Mouse (Mus musculus) midbrain, postnatal 0 days (tissue): ENCODE measurements at regions not wholly inside any gene's neighbourhood (a gene's known extent, or its start where the extent isn't known, plus 50 kb on each side); places are given as distances from the start of the nearest gene placed in this dataset.

Experiments used
- ATAC-seq: fragments of 200-750 bp; cut with Nextera tagmentation; 2 replicates; pipeline ENCODE4 v1.8.0; 2017; ENCODE audit warnings: moderate number of reproducible peaks, mild to moderate bottlenecking, moderate TSS enrichment, moderate library complexity; ENCODE audit not compliant: low FRiP score
- DNase-seq: peaks from one replicate; pipeline ENCODE4 v3.0.0-alpha.2; 2015; ENCODE audit warnings: low spot score
- H3K27ac ChIP-seq: fragments of 300-500 bp; sonication (generic); 2 replicates; pipeline ENCODE4 v1.5.1; 2014; ENCODE audit warnings: low read depth, mild to moderate bottlenecking, low read length, mixed read lengths
- H3K27me3 ChIP-seq: fragments of 300-500 bp; sonication (generic); 2 replicates; pipeline ENCODE4 v1.6.1; 2014; ENCODE audit warnings: low read length, control low read depth, mixed read lengths; ENCODE audit not compliant: insufficient read depth
- H3K36me3 ChIP-seq: fragments of 300-500 bp; sonication (generic); 2 replicates; pipeline ENCODE4 v1.6.1; 2014; ENCODE audit warnings: low read length, control low read depth, mixed read lengths; ENCODE audit not compliant: insufficient read depth
- H3K4me1 ChIP-seq: fragments of 300-500 bp; sonication (generic); 2 replicates; pipeline ENCODE4 v1.6.1; 2014; ENCODE audit warnings: mild to moderate bottlenecking, control low read depth, antibody characterized with exemption, low read length, mixed read lengths; ENCODE audit not compliant: insufficient read depth
- H3K4me2 ChIP-seq: fragments of 300-500 bp; sonication (generic); 2 replicates; pipeline ENCODE4 v1.6.1; 2014; ENCODE audit warnings: low read depth, mild to moderate bottlenecking, low read length, mixed read lengths; ENCODE audit not compliant: poor library complexity, severe bottlenecking
- H3K4me3 ChIP-seq: fragments of 300-500 bp; sonication (generic); 2 replicates; pipeline ENCODE4 v1.5.1; 2014; ENCODE audit warnings: low read depth, mild to moderate bottlenecking, low read length, moderate library complexity
- H3K9ac ChIP-seq: fragments of 300-500 bp; sonication (generic); replicated peaks from 2 replicates; pipeline ENCODE4 v1.6.1; 2014; ENCODE audit warnings: mild to moderate bottlenecking, low read length, moderate library complexity, mixed read lengths; ENCODE audit not compliant: poor library complexity, severe bottlenecking
- H3K9me3 ChIP-seq: fragments of 300-500 bp; sonication (generic); 2 replicates; pipeline ENCODE4 v1.6.1; 2016; ENCODE audit warnings: low read length, control low read depth
- CTCF ChIP-seq: IDR thresholded peaks from 2 replicates; pipeline ENCODE4 v1.5.1; 2016; ENCODE audit warnings: antibody characterized with exemption, mild to moderate bottlenecking
- WGBS: fragments of 180-500 bp; shearing (Covaris S2); extraction: QIAGEN DNeasy Blood & Tissue Kit; methylation state at CpG from one replicate; pipeline ENCODE4 v1.1.7; 2014; 5-methylcytosine and 5-hydroxymethylcytosine counted together

DNA sequence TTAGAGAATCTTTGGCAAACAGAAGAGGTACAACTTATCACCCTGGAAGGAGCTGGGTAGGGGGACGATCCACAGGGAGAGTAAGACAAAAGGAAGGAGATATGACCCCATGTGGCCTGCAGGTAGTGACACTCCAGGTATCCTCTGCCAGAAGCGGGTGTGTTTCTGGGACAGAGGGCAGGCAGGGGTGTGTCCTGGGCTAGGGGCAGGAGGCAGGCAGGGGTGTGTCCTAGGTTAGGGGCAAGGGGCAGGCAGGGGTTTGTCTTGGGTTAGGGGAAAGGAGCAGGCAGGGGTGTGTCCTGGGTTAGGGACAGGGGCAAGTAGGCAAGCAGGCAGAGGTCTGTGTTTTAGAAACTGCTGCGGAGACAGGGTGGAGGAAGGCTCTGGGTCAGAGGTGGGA, 120.5 kb downstream of the Cyp26b1 start:
- no peak for TF ChIP-seq CTCF
- ATAC-seq, result no peak
- H3K27me3 ChIP-seq, result no peaks in the 10 kb centered on the region

DNA sequence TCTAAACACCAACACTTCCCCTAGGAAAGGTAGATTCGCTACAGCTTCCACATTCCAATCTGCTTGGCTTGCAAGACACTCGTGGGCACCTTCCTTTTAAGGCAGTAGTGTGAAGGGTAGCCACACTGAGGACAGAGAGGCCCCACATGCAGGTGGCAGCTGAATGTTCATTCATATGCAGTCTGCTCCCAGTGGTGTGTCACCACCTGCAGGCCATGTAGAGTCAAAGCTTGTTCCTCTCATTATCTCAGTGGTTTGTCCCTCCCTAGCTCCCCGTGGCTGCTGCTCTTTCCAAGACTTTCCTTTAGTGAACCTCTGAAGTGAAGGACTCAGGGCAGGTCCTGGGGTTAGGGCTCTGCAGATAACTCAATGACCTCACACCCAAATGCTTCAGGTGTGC, 121.4 kb downstream of the Cyp26b1 start:
- Histone ChIP-seq H3K27ac (no peak overlapping the region), H3K36me3 (no peaks in the 10 kb centered on the region), H3K9me3 (no peaks in the 10 kb centered on the region), H3K9ac (no peak overlapping the region), H3K4me3 (no peak overlapping the region), H3K4me2 (no peak overlapping the region), H3K4me1 (no peaks in the 10 kb centered on the region), H3K27me3 (no peaks in the 10 kb centered on the region)
- DNase-seq (no peak), ATAC-seq (no peak)
- 28% methylated on average over 3 of the region's 3 CpGs for WGBS
- peak; percentile 24 for TF ChIP-seq CTCF

More for the DNA sequence above, 120.5 kb downstream of the Cyp26b1 start:
- H3K9ac ChIP-seq, result no peak overlapping the region
- H3K9me3 ChIP-seq, result no peaks in the 10 kb centered on the region
- no peak overlapping the region for H3K4me3 ChIP-seq
- no peak overlapping the region for H3K4me2 ChIP-seq
- DNase-seq, result no peak
- H3K27ac ChIP-seq, result no peak overlapping the region
- no peaks in the 10 kb centered on the region for H3K4me1 ChIP-seq
- H3K36me3 ChIP-seq, result no peaks in the 10 kb centered on the region
- 74% methylated on average over 3 of the region's 3 CpGs for WGBS

DNA sequence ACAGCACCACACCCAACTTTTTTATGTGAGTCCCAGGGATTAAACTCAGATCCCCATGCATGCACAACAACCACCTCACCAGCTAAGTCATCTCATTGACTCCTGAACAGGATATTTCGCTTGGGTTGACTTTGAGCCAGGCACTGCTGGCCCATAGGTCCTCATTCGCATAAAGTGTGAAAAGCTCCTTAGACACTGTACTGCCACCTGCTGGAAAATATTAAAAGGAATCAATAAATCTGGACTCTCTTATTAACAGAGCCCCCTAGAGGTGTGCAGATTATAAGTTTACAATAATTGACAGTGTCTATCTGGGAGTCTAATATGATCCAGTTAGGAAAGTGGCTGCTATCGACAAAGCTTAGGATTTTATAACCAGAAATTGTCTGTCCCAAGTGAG, 126.4 kb downstream of the Cyp26b1 start:
- TF ChIP-seq CTCF, result peak; percentile 38
- DNase-seq, result peak; percentile 35

DNA sequence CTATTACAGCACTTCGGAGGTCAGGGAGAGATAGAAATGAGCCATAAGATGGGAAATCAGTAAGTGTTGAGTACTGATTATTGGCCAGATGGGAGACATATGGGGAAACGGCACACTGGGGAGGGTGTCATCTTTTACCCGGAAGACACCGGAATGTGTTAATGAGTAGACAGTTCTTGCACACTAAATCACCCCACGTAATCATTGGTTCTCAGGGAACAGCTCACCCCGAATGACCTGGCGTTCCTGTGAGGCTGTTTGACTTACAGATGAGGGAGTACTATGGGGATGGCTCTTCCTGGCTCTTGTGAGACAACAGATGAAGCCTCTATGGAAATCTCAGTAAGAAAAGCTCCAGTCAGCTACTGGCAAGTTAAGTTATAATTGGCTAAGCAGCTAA, 127.5 kb downstream of the Cyp26b1 start:
- ATAC-seq (no peak), DNase-seq (peak; percentile 24)
- Histone ChIP-seq H3K4me3 (no peak overlapping the region), H3K36me3 (no peaks in the 10 kb centered on the region), H3K9ac (no peak overlapping the region), H3K4me2 (no peak overlapping the region), H3K9me3 (no peaks in the 10 kb centered on the region), H3K27ac (no peak overlapping the region), H3K4me1 (no peaks in the 10 kb centered on the region), H3K27me3 (no peaks in the 10 kb centered on the region)
- no peak for TF ChIP-seq CTCF
- 81% methylated on average over 7 of the region's 7 CpGs for WGBS

More for the DNA sequence above, 126.4 kb downstream of the Cyp26b1 start:
- ATAC-seq, result no peak
- 95% methylated on average over 3 of the region's 3 CpGs for WGBS
- no peaks in the 10 kb centered on the region for H3K27me3 ChIP-seq
- no peak overlapping the region for H3K27ac ChIP-seq
- no peak overlapping the region for H3K9ac ChIP-seq
- no peaks in the 10 kb centered on the region for H3K4me1 ChIP-seq
- H3K4me2 ChIP-seq, result no peak overlapping the region
- no peaks in the 10 kb centered on the region for H3K9me3 ChIP-seq
- no peaks in the 10 kb centered on the region for H3K36me3 ChIP-seq
- no peak overlapping the region for H3K4me3 ChIP-seq

DNA sequence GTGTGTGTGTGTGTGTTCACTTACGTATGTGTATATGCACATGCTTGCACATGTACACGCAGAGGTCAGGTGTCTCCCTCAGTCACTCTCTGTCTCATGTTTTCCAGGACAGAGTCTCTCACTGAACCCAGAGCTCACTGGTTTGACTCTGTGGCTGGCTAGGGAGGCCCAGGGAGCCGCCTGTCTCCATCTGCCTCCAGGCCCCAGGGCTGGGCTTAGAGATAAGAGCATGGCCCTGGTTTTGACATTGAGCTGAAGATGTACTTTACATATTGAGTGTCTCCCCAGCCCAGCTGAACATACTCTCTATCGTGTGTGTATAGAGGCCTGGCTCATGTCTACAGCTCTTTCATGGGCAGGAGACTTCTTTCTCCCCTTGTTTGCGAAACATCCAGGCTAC, 128.1 kb downstream of the Cyp26b1 start:
- Histone ChIP-seq H3K4me1 (no peaks in the 10 kb centered on the region), H3K4me2 (no peak overlapping the region), H3K9me3 (no peaks in the 10 kb centered on the region), H3K9ac (no peak overlapping the region), H3K4me3 (no peak overlapping the region), H3K27me3 (no peaks in the 10 kb centered on the region), H3K27ac (no peak overlapping the region), H3K36me3 (no peaks in the 10 kb centered on the region)
- ATAC-seq, result no peak
- no peak for DNase-seq
- no peak for TF ChIP-seq CTCF
- WGBS, result 89% methylated on average over 5 of the region's 5 CpGs

DNA sequence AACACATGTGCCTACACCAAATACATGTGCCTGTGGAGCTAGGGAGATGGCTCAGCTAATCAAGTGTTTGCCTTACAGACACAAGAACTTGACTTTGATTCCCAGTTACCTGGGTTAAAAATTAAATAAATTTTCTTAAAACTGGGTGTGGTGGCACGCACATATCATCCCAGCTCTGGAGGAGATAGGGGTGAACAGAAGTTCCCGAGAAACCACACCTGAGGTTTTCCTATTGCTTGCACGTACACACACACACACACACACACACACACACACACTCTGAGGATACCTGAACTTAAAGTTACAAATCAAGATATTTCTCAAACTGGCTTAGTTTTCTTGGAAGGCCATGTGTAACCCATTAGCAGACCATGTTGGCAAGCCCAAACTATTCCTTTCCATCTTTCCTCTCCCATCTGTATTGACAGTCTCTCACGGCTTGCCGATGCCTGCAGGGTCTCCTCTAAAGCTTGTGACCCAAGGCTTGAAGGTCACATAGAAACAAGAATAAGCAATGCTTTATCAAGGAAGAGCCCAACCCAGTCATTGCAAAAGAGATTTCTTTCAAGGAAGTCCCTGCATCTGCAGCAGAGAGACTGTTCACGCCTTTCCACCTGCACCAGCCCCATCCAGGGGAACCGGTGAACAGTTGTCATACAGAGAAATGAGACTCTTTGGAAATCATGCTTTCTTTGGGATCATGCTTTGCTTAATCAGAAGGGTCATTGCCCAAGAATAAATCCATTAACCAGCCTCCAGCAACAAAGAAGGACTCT, 129.9 kb downstream of the Cyp26b1 start:
- H3K9ac ChIP-seq, result no peak overlapping the region
- no peaks in the 10 kb centered on the region for H3K27me3 ChIP-seq
- 89% methylated on average over 7 of the region's 7 CpGs for whole genome bisulfite sequencing
- no peak for DNase-seq
- no peak overlapping the region for H3K4me3 ChIP-seq
- H3K4me1 ChIP-seq, result no peaks in the 10 kb centered on the region
- H3K27ac ChIP-seq, result no peak overlapping the region
- no peaks in the 10 kb centered on the region for H3K36me3 ChIP-seq
- H3K9me3 ChIP-seq, result no peaks in the 10 kb centered on the region
- no peak overlapping the region for H3K4me2 ChIP-seq
- no peak for ATAC-seq
- TF ChIP-seq CTCF, result no peak
